Mouse (Mus musculus) MEL (cell line): ENCODE data around the gene Pnpla2. TPM values are rescaled to one million over a fixed set of nuclear protein-coding genes. Genes with fewer than 3 reads are reported as not detected.

Experiments
- DNase-seq: peaks from one replicate; pipeline ENCODE4 v3.0.0; 2011; ENCODE audit warnings: low read depth, low spot score
- H3K27ac ChIP-seq: 2 replicates; pipeline ENCODE4 v1.5.1; 2012; ENCODE audit warnings: low read depth, mild to moderate bottlenecking, control low read depth, low read length, moderate library complexity; ENCODE audit not compliant: control insufficient read depth
- H3K27me3 ChIP-seq, 2 experiments: fragments of 150-350 bp in 1 of 2; sonication (generic) in 1 of 2; 2 replicates each; pipeline ENCODE4 v1.6.1; 2012; ENCODE audit warnings: low read length in 2 of 2, mild to moderate bottlenecking in 2 of 2, improper control_type of control experiment in 1 of 2, moderate library complexity in 1 of 2; ENCODE audit not compliant: insufficient read depth in 2 of 2, control insufficient read depth in 1 of 2
- H3K36me3 ChIP-seq, 2 experiments: 2 replicates each; pipeline ENCODE4 v1.6.1; 2012 to 2014; ENCODE audit warnings: low read length in 2 of 2, improper control_type of control experiment in 1 of 2, inconsistent platforms in 1 of 2, mild to moderate bottlenecking in 1 of 2; ENCODE audit not compliant: insufficient read depth in 2 of 2, control insufficient read depth in 1 of 2
- H3K4me1 ChIP-seq, 2 experiments: fragments of 150-350 bp in 1 of 2; sonication (generic) in 1 of 2; 2 replicates each; pipeline ENCODE4 v1.6.1; 2012; ENCODE audit warnings: low read length in 2 of 2, improper control_type of control experiment in 1 of 2, mild to moderate bottlenecking in 1 of 2; ENCODE audit not compliant: insufficient read depth in 2 of 2, control insufficient read depth in 1 of 2
- H3K4me3 ChIP-seq, 2 experiments: fragments of 150-350 bp in 1 of 2; sonication (generic) in 1 of 2; 2 replicates each; pipeline ENCODE4 v1.5.1; 2012; ENCODE audit warnings: low read depth in 2 of 2, low read length in 2 of 2, mild to moderate bottlenecking in 2 of 2, moderate library complexity in 2 of 2, control low read depth in 1 of 2, improper control_type of control experiment in 1 of 2; ENCODE audit not compliant: control insufficient read depth in 1 of 2, insufficient read depth in 1 of 2
- H3K79me2 ChIP-seq: 2 replicates; pipeline ENCODE4 v1.6.1; 2012; ENCODE audit warnings: mild to moderate bottlenecking, low read length, moderate library complexity; ENCODE audit not compliant: control insufficient read depth, poor library complexity, insufficient read depth
- H3K9ac ChIP-seq: 2 replicates; pipeline ENCODE4 v1.6.1; 2012; ENCODE audit warnings: low read depth, mild to moderate bottlenecking, control low read depth, low read length, moderate library complexity; ENCODE audit not compliant: control insufficient read depth, poor library complexity, severe bottlenecking
- H3K9me3 ChIP-seq: fragments of 150-350 bp; sonication (generic); replicated peaks from 2 replicates; pipeline ENCODE4 v1.6.1; 2012; ENCODE audit warnings: mild to moderate bottlenecking, low read length, improper control_type of control experiment, moderate library complexity; ENCODE audit not compliant: insufficient read depth
- BHLHE40 ChIP-seq: IDR thresholded peaks from 2 replicates; pipeline ENCODE4 v1.6.1; 2012; ENCODE audit warnings: low read depth, mild to moderate bottlenecking, inconsistent platforms, low read length, improper control_type of control experiment, borderline replicate concordance
- CHD2 ChIP-seq: IDR thresholded peaks from 2 replicates; pipeline ENCODE4 v1.6.1; 2011; ENCODE audit warnings: low read length, improper control_type of control experiment
- ELF1 ChIP-seq: IDR thresholded peaks from 2 replicates; pipeline ENCODE4 v1.6.1; 2014; ENCODE audit warnings: low read depth, mild to moderate bottlenecking, inconsistent platforms, low read length, improper control_type of control experiment, moderate library complexity
- ETS1 ChIP-seq: IDR thresholded peaks from 2 replicates; pipeline ENCODE4 v1.6.1; 2012; ENCODE audit warnings: low read depth, mild to moderate bottlenecking, inconsistent platforms, low read length, improper control_type of control experiment, moderate library complexity
- GABPA ChIP-seq: IDR thresholded peaks from 2 replicates; pipeline ENCODE4 v1.6.1; 2012; ENCODE audit warnings: low read depth, mild to moderate bottlenecking, inconsistent platforms, low read length, improper control_type of control experiment, moderate library complexity
- GATA1 ChIP-seq: IDR thresholded peaks from 2 replicates; pipeline ENCODE4 v1.6.1; 2011; ENCODE audit warnings: low read depth, low read length, improper control_type of control experiment
- HCFC1 ChIP-seq: IDR thresholded peaks from 2 replicates; pipeline ENCODE4 v1.6.1; 2012; ENCODE audit warnings: low read depth, mild to moderate bottlenecking, inconsistent platforms, low read length, improper control_type of control experiment, moderate library complexity
- JUND ChIP-seq: IDR thresholded peaks from 2 replicates; pipeline ENCODE4 v1.6.1; 2011; ENCODE audit warnings: low read depth, mild to moderate bottlenecking, improper control_type of control experiment, low read length
- KAT2A ChIP-seq: conservative IDR thresholded peaks from 2 replicates; pipeline ENCODE4 v1.6.1; 2012; ENCODE audit warnings: low read depth, low read length, improper control_type of control experiment, inconsistent platforms
- MAFK ChIP-seq: IDR thresholded peaks from 2 replicates; pipeline ENCODE4 v1.6.1; 2011; ENCODE audit warnings: low read depth, mild to moderate bottlenecking, low read length, improper control_type of control experiment, borderline replicate concordance
- MAZ ChIP-seq: IDR thresholded peaks from 2 replicates; pipeline ENCODE4 v1.6.1; 2012; ENCODE audit warnings: low read depth, mild to moderate bottlenecking, inconsistent platforms, low read length, improper control_type of control experiment
- NRF1 ChIP-seq: IDR thresholded peaks from 2 replicates; pipeline ENCODE4 v1.6.1; 2014; ENCODE audit warnings: low read depth, mild to moderate bottlenecking, inconsistent platforms, low read length, improper control_type of control experiment, moderate library complexity; ENCODE audit not compliant: poor library complexity, insufficient read depth, severe bottlenecking
- POLR2A ChIP-seq, 2 experiments: IDR thresholded peaks; 2 replicates each; pipeline ENCODE4 v1.6.1; 2011 to 2012; ENCODE audit warnings: low read length in 2 of 2, mild to moderate bottlenecking in 2 of 2, control low read depth in 1 of 2, improper control_type of control experiment in 1 of 2, low read depth in 1 of 2, moderate library complexity in 1 of 2; ENCODE audit not compliant: control insufficient read depth in 1 of 2, insufficient read depth in 1 of 2, poor library complexity in 1 of 2
- RAD21 ChIP-seq: IDR thresholded peaks from 2 replicates; pipeline ENCODE4 v1.6.1; 2011; ENCODE audit warnings: mild to moderate bottlenecking, low read depth, low read length, improper control_type of control experiment
- SIN3A ChIP-seq: IDR thresholded peaks from 2 replicates; pipeline ENCODE4 v1.6.1; 2012; ENCODE audit warnings: low read length, improper control_type of control experiment, inconsistent platforms
- SMC3 ChIP-seq: IDR thresholded peaks from 2 replicates; pipeline ENCODE4 v1.6.1; 2011; ENCODE audit warnings: low read depth, low read length, improper control_type of control experiment
- TAL1 ChIP-seq: IDR thresholded peaks from 2 replicates; pipeline ENCODE4 v1.6.1; 2012; ENCODE audit warnings: mild to moderate bottlenecking, inconsistent platforms, low read length, moderate library complexity, mixed read lengths
- TBP ChIP-seq: IDR thresholded peaks from 2 replicates; pipeline ENCODE4 v1.8.0; 2011; ENCODE audit warnings: low read depth, low read length, improper control_type of control experiment
- UBTF ChIP-seq: IDR thresholded peaks from 2 replicates; pipeline ENCODE4 v1.6.1; 2012; ENCODE audit warnings: low read depth, mild to moderate bottlenecking, inconsistent platforms, low read length, improper control_type of control experiment, moderate library complexity, borderline replicate concordance; ENCODE audit not compliant: insufficient read depth
- USF2 ChIP-seq, 2 experiments: IDR thresholded peaks; 2 replicates each; pipeline ENCODE4 v1.6.1; 2011 to 2012; ENCODE audit warnings: improper control_type of control experiment in 2 of 2, low read length in 2 of 2, borderline replicate concordance in 1 of 2, inconsistent platforms in 1 of 2, low read depth in 1 of 2, mild to moderate bottlenecking in 1 of 2; ENCODE audit not compliant: insufficient read depth in 1 of 2
- ZKSCAN1 ChIP-seq: IDR thresholded peaks from 2 replicates; pipeline ENCODE4 v1.6.1; 2012; ENCODE audit warnings: low read depth, mild to moderate bottlenecking, inconsistent platforms, low read length, improper control_type of control experiment, moderate library complexity
- ZMIZ1 ChIP-seq: IDR thresholded peaks from 2 replicates; pipeline ENCODE4 v1.6.1; 2012; ENCODE audit warnings: low read depth, mild to moderate bottlenecking, inconsistent platforms, low read length, improper control_type of control experiment, moderate library complexity
- ZNF384 ChIP-seq: IDR thresholded peaks from 2 replicates; pipeline ENCODE4 v1.6.1; 2012; ENCODE audit warnings: low read depth, mild to moderate bottlenecking, inconsistent platforms, low read length, improper control_type of control experiment
- polyA plus RNA-seq, 2 experiments: library from polyadenylated mRNA; stranded (reverse) in 1 of 2; unstranded in 1 of 2; fragments of >175 nt in 1 of 2; fragments of >200 nt in 1 of 2; gene quantifications; 2 replicates each; pipeline versions ENCODE4 v1.2.1 to v1.2.4; 2012; ENCODE audit warnings: low replicate concordance in 2 of 2, low read depth in 1 of 2; ENCODE audit not compliant: insufficient read length in 2 of 2, insufficient read depth in 1 of 2, missing spikeins in 1 of 2
- total RNA-seq: library from RNA; depleted of rRNA; stranded (reverse); fragments of 300-350 nt; gene quantifications from 2 replicates; pipeline ENCODE4 v1.2.3, GENCODE M21; 2012

Pnpla2 gene
- total and polyA plus RNA-seq, 3 experiments = 8.3 to 38.6 TPM; not detected in 1

- no peak for DNase-seq
- Histone ChIP-seq H3K27ac (no peak overlapping the region), H3K27me3 (no peaks in the 10 kb centered on the region), H3K4me1 (peaks cover 0 to 6% of the 10 kb centered on the region in 2 experiments; a peak in 2 of 4 replicates), H3K4me3 (no peak overlapping the region), H3K9ac (no peak overlapping the region), H3K79me2 (no peaks in the 10 kb centered on the region), H3K36me3 (no peaks in the 10 kb centered on the region), H3K9me3 (no peaks in the 10 kb centered on the region)
- TF ChIP-seq GABPA (no peak), JUND (no peak)
Measured at GRCm38 (mm10) chr7:141506278-141506677, 51.3 kb downstream of the Pnpla2 start.

DNA sequence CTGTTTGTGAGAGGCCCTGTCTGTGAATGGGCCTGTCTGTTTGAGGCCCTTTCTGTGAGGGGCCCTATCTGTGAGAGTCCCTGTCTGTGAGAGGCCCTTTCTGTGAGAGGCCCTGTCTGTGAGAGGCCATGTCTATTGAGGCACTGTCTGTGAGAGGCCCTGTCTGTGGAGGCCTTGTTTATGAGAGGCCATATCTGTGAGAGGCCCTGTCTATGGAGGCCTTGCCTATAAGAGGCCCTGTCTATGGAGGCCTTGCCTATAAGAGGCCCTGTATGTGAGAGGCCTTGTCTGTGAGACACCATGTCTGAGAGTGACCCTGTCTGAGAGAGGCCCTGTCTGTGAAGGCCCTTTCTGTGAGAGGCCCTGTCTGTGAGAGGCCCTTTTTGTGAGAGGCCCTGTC is 53.2 kb downstream of the Pnpla2 start:
- H3K4me3 ChIP-seq = no peak overlapping the region
- no peak for DNase-seq

DNA sequence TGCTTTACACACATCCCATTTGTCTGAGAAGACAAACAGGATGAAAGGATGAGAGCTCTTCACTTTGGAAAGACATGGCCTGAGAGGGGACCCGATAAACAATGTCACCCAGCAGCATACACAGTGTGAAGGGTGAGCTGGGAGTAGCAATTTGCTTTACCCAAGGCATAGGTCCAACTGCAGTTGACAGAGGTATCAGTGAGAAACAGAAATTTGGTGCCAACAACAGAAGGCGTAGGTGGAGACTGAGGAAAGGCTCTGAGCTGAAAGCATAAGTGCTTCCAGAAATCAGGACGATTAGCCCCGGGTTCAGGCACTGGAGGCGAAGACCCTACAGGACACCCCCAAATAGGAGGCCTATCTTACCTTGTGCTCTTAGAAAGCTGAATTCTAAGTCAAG is 55.2 kb downstream of the Pnpla2 start:
- Histone ChIP-seq H3K9me3 (no peaks in the 10 kb centered on the region), H3K27ac (no peak overlapping the region), H3K36me3 (no peaks in the 10 kb centered on the region), H3K27me3 (no peaks in the 10 kb centered on the region), H3K79me2 (no peaks in the 10 kb centered on the region), H3K4me3 (no peak overlapping the region), H3K4me1 (no peaks in the 10 kb centered on the region), H3K9ac (no peak overlapping the region)
- DNase-seq = no peak
- TF ChIP-seq TAL1 = no peak
- TF ChIP-seq BHLHE40 = no peak
- TF ChIP-seq NRF1 = no peak
- TF ChIP-seq JUND = no peak
- TF ChIP-seq KAT2A = no peak
- no peak for TF ChIP-seq USF2 (IDR thresholded peaks at IDR 0.05; ENCODE audit: borderline replicate concordance in 1 of 2, insufficient read depth in 1 of 2, low read depth in 1 of 2, low read length in 2 of 2)
- no peak for TF ChIP-seq ETS1
- no peak for TF ChIP-seq TBP
- TF ChIP-seq ZNF384 = no peak
- TF ChIP-seq UBTF = no peak
- no peak for TF ChIP-seq MAZ
- TF ChIP-seq MAFK = no peak
- no peak for TF ChIP-seq POLR2A (IDR thresholded peaks at IDR 0.05; ENCODE audit: control insufficient read depth in 1 of 2, insufficient read depth in 1 of 2, low read depth in 1 of 2, low read length in 2 of 2, poor library complexity in 1 of 2)
- no peak for TF ChIP-seq SMC3

More for the DNA sequence above, 53.2 kb downstream of the Pnpla2 start:
- no peaks in the 10 kb centered on the region for H3K4me1 ChIP-seq
- no peak for TF ChIP-seq ZMIZ1
- no peak for TF ChIP-seq RAD21
- TF ChIP-seq HCFC1 = no peak
- no peak for TF ChIP-seq TBP
- no peak for TF ChIP-seq GABPA
- TF ChIP-seq ZKSCAN1 = no peak
- TF ChIP-seq GATA1 = no peak
- TF ChIP-seq BHLHE40 = no peak
- no peak for TF ChIP-seq NRF1
- TF ChIP-seq KAT2A = no peak
- TF ChIP-seq CHD2 = no peak
- TF ChIP-seq USF2 (IDR thresholded peaks at IDR 0.05; ENCODE audit: borderline replicate concordance in 1 of 2, insufficient read depth in 1 of 2, low read depth in 1 of 2, low read length in 2 of 2) = no peak
- TF ChIP-seq SIN3A = no peak
- TF ChIP-seq ELF1 = no peak
- no peak overlapping the region for H3K27ac ChIP-seq
- H3K9me3 ChIP-seq = no peaks in the 10 kb centered on the region
- H3K36me3 ChIP-seq = no peaks in the 10 kb centered on the region
- no peaks in the 10 kb centered on the region for H3K27me3 ChIP-seq
- no peak overlapping the region for H3K9ac ChIP-seq
- no peaks in the 10 kb centered on the region for H3K79me2 ChIP-seq
